Mouse (Mus musculus): ENCODE measurements around the gene Yif1b. TPM values are rescaled to one million over a fixed set of nuclear protein-coding genes. Genes with fewer than 3 reads are reported as not detected.

Yif1b gene
- polyA plus RNA-seq, 1 experiment from 2014 or later, result 114 TPM

GRCm38 (mm10) chr7:29251166-29251565, 13.0 kb downstream of the Yif1b start:
- H3K9ac ChIP-seq (ENCODE audit: low read depth, low read length), result no peak overlapping the region
- 97% methylated on average over 3 of the region's 3 CpGs for WGBS
- no peak for ATAC-seq

GRCm38 (mm10) chr7:29253842-29254241, 15.7 kb downstream of the Yif1b start:
- H3K4me3 ChIP-seq (ENCODE audit: low read length), result no peak overlapping the region
- 56% methylated on average over 5 of the region's 5 CpGs for WGBS

More at GRCm38 (mm10) chr7:29251166-29251565, 13.0 kb downstream of the Yif1b start:
- Histone ChIP-seq H3K36me3 (ENCODE audit: control insufficient read depth, insufficient read depth, low read length) (no peaks in the 10 kb centered on the region), H3K4me1 (ENCODE audit: control insufficient read depth, insufficient read depth, low read depth, low read length) (no peaks in the 10 kb centered on the region), H3K9me3 (ENCODE audit: control insufficient read depth, low read length) (no peaks in the 10 kb centered on the region), H3K4me3 (ENCODE audit: low read length) (no peak overlapping the region), H3K27ac (ENCODE audit: low read depth, low read length) (no peak overlapping the region), H3K27me3 (replicated peaks; ENCODE audit: control insufficient read depth, insufficient read depth, low read length) (peaks cover 20% of the 10 kb centered on the region), H3K4me2 (ENCODE audit: low read length) (no peak overlapping the region)

GRCm38 (mm10) chr7:29255875-29256274, 17.7 kb downstream of the Yif1b start:
- no peak for ATAC-seq
- H3K4me2 ChIP-seq (ENCODE audit: low read length), result no peak overlapping the region
- 93% methylated on average over 4 of the region's 4 CpGs for WGBS

More at GRCm38 (mm10) chr7:29253842-29254241, 15.7 kb downstream of the Yif1b start:
- H3K27me3 ChIP-seq (replicated peaks; ENCODE audit: control insufficient read depth, insufficient read depth, low read length), result peaks cover 3% of the 10 kb centered on the region
- H3K9me3 ChIP-seq (ENCODE audit: control insufficient read depth, low read length), result no peaks in the 10 kb centered on the region
- no peak for ATAC-seq
- no peaks in the 10 kb centered on the region for H3K4me1 ChIP-seq (ENCODE audit: control insufficient read depth, insufficient read depth, low read depth, low read length)
- peaks cover 3% of the 10 kb centered on the region; the same call in 1 of the 2 replicates for H3K36me3 ChIP-seq (ENCODE audit: control insufficient read depth, insufficient read depth, low read length)
- H3K4me2 ChIP-seq (ENCODE audit: low read length), result no peak overlapping the region
- no peak overlapping the region for H3K9ac ChIP-seq (ENCODE audit: low read depth, low read length)
- no peak overlapping the region for H3K27ac ChIP-seq (ENCODE audit: low read depth, low read length)

GRCm38 (mm10) chr7:29257368-29257767, 19.2 kb downstream of the Yif1b start:
- ATAC-seq, result no peak
- H3K36me3 ChIP-seq (ENCODE audit: control insufficient read depth, insufficient read depth, low read length), result peaks cover 3% of the 10 kb centered on the region; the same call in 1 of the 2 replicates
- no peaks in the 10 kb centered on the region for H3K27me3 ChIP-seq (replicated peaks; ENCODE audit: control insufficient read depth, insufficient read depth, low read length)
- no peak overlapping the region for H3K27ac ChIP-seq (ENCODE audit: low read depth, low read length)
- WGBS, result 92% methylated on average over 1 of the region's 1 CpGs
- no peak overlapping the region for H3K4me3 ChIP-seq (ENCODE audit: low read length)
- H3K4me1 ChIP-seq (ENCODE audit: control insufficient read depth, insufficient read depth, low read depth, low read length), result peaks cover 3% of the 10 kb centered on the region; the same call in 1 of the 2 replicates
- no peak overlapping the region for H3K4me2 ChIP-seq (ENCODE audit: low read length)
- no peaks in the 10 kb centered on the region for H3K9me3 ChIP-seq (ENCODE audit: control insufficient read depth, low read length)
- H3K9ac ChIP-seq (ENCODE audit: low read depth, low read length), result no peak overlapping the region

More at GRCm38 (mm10) chr7:29255875-29256274, 17.7 kb downstream of the Yif1b start:
- Histone ChIP-seq H3K9me3 (ENCODE audit: control insufficient read depth, low read length) (no peaks in the 10 kb centered on the region), H3K36me3 (ENCODE audit: control insufficient read depth, insufficient read depth, low read length) (peaks cover 3% of the 10 kb centered on the region; the same call in 1 of the 2 replicates), H3K4me1 (ENCODE audit: control insufficient read depth, insufficient read depth, low read depth, low read length) (peaks cover 3% of the 10 kb centered on the region; the same call in 1 of the 2 replicates), H3K27ac (ENCODE audit: low read depth, low read length) (no peak overlapping the region), H3K9ac (ENCODE audit: low read depth, low read length) (no peak overlapping the region), H3K4me3 (ENCODE audit: low read length) (no peak overlapping the region), H3K27me3 (replicated peaks; ENCODE audit: control insufficient read depth, insufficient read depth, low read length) (no peaks in the 10 kb centered on the region)

GRCm38 (mm10) chr7:29259781-29260730, 21.9 kb downstream of the Yif1b start:
- Histone ChIP-seq H3K36me3 (ENCODE audit: control insufficient read depth, insufficient read depth, low read length) (peaks cover 3% of the 10 kb centered on the region; the same call in 1 of the 2 replicates), H3K4me1 (ENCODE audit: control insufficient read depth, insufficient read depth, low read depth, low read length) (peaks cover 3% of the 10 kb centered on the region; the same call in 1 of the 2 replicates), H3K27ac (ENCODE audit: low read depth, low read length) (no peak overlapping the region), H3K27me3 (replicated peaks; ENCODE audit: control insufficient read depth, insufficient read depth, low read length) (no peaks in the 10 kb centered on the region), H3K9ac (ENCODE audit: low read depth, low read length) (no peak overlapping the region), H3K9me3 (ENCODE audit: control insufficient read depth, low read length) (no peaks in the 10 kb centered on the region), H3K4me3 (ENCODE audit: low read length) (no peak overlapping the region), H3K4me2 (ENCODE audit: low read length) (no peak overlapping the region)
- WGBS, result 51% methylated on average over 10 of the region's 10 CpGs
- ATAC-seq, result no peak

- no peaks in the 10 kb centered on the region for H3K27me3 ChIP-seq (replicated peaks; ENCODE audit: control insufficient read depth, insufficient read depth, low read length)
Measured at GRCm38 (mm10) chr7:29262151-29262550, 24.0 kb downstream of the Yif1b start.

GRCm38 (mm10) chr7:29263831-29264230, 25.7 kb downstream of the Yif1b start:
- WGBS, result 87% methylated on average over 3 of the region's 3 CpGs
- no peaks in the 10 kb centered on the region for H3K36me3 ChIP-seq (ENCODE audit: control insufficient read depth, insufficient read depth, low read length)
- peaks cover 3% of the 10 kb centered on the region; the same call in 1 of the 2 replicates for H3K4me1 ChIP-seq (ENCODE audit: control insufficient read depth, insufficient read depth, low read depth, low read length)

More at GRCm38 (mm10) chr7:29262151-29262550, 24.0 kb downstream of the Yif1b start:
- Histone ChIP-seq H3K27ac (ENCODE audit: low read depth, low read length) (no peak overlapping the region), H3K9me3 (ENCODE audit: control insufficient read depth, low read length) (no peaks in the 10 kb centered on the region), H3K36me3 (ENCODE audit: control insufficient read depth, insufficient read depth, low read length) (peaks cover 3% of the 10 kb centered on the region; the same call in 1 of the 2 replicates), H3K4me3 (ENCODE audit: low read length) (no peak overlapping the region), H3K9ac (ENCODE audit: low read depth, low read length) (no peak overlapping the region), H3K4me1 (ENCODE audit: control insufficient read depth, insufficient read depth, low read depth, low read length) (peaks cover 3% of the 10 kb centered on the region; the same call in 1 of the 2 replicates), H3K4me2 (ENCODE audit: low read length) (no peak overlapping the region)
- ATAC-seq, result no peak
- 87% methylated on average over 6 of the region's 6 CpGs for WGBS

GRCm38 (mm10) chr7:29265636-29266035, 27.5 kb downstream of the Yif1b start:
- 77% methylated on average over 7 of the region's 7 CpGs for WGBS
- H3K4me1 ChIP-seq (ENCODE audit: control insufficient read depth, insufficient read depth, low read depth, low read length), result no peaks in the 10 kb centered on the region
- H3K4me3 ChIP-seq (ENCODE audit: low read length), result no peak overlapping the region
- no peak overlapping the region for H3K27ac ChIP-seq (ENCODE audit: low read depth, low read length)
- no peaks in the 10 kb centered on the region for H3K9me3 ChIP-seq (ENCODE audit: control insufficient read depth, low read length)
- H3K4me2 ChIP-seq (ENCODE audit: low read length), result no peak overlapping the region
- no peak for ATAC-seq
- no peak overlapping the region for H3K9ac ChIP-seq (ENCODE audit: low read depth, low read length)
- H3K27me3 ChIP-seq (replicated peaks; ENCODE audit: control insufficient read depth, insufficient read depth, low read length), result no peaks in the 10 kb centered on the region
- H3K36me3 ChIP-seq (ENCODE audit: control insufficient read depth, insufficient read depth, low read length), result no peaks in the 10 kb centered on the region

More at GRCm38 (mm10) chr7:29263831-29264230, 25.7 kb downstream of the Yif1b start:
- no peak overlapping the region for H3K4me2 ChIP-seq (ENCODE audit: low read length)
- no peaks in the 10 kb centered on the region for H3K9me3 ChIP-seq (ENCODE audit: control insufficient read depth, low read length)
- ATAC-seq, result no peak
- no peak overlapping the region for H3K9ac ChIP-seq (ENCODE audit: low read depth, low read length)
- no peak overlapping the region for H3K27ac ChIP-seq (ENCODE audit: low read depth, low read length)
- no peaks in the 10 kb centered on the region for H3K27me3 ChIP-seq (replicated peaks; ENCODE audit: control insufficient read depth, insufficient read depth, low read length)
- no peak overlapping the region for H3K4me3 ChIP-seq (ENCODE audit: low read length)

GRCm38 (mm10) chr7:29266931-29267330, 28.8 kb downstream of the Yif1b start:
- no peaks in the 10 kb centered on the region for H3K9me3 ChIP-seq (ENCODE audit: control insufficient read depth, low read length)
- no peaks in the 10 kb centered on the region for H3K4me1 ChIP-seq (ENCODE audit: control insufficient read depth, insufficient read depth, low read depth, low read length)
- H3K9ac ChIP-seq (ENCODE audit: low read depth, low read length), result no peak overlapping the region
- 63% methylated on average over 4 of the region's 4 CpGs for WGBS
- no peak overlapping the region for H3K4me2 ChIP-seq (ENCODE audit: low read length)
- no peak for ATAC-seq
- no peak overlapping the region for H3K4me3 ChIP-seq (ENCODE audit: low read length)
- H3K36me3 ChIP-seq (ENCODE audit: control insufficient read depth, insufficient read depth, low read length), result no peaks in the 10 kb centered on the region
- H3K27ac ChIP-seq (ENCODE audit: low read depth, low read length), result no peak overlapping the region
- no peaks in the 10 kb centered on the region for H3K27me3 ChIP-seq (replicated peaks; ENCODE audit: control insufficient read depth, insufficient read depth, low read length)
